Mouse (Mus musculus): Measurements from ENCODE around the gene Inca1. TPM values are rescaled to one million over a fixed set of nuclear protein-coding genes. Genes with fewer than 3 reads are reported as not detected.

Inca1 gene
- polyA plus RNA-seq, 1 experiment from 2014 or later, result 1.5 TPM

DNA sequence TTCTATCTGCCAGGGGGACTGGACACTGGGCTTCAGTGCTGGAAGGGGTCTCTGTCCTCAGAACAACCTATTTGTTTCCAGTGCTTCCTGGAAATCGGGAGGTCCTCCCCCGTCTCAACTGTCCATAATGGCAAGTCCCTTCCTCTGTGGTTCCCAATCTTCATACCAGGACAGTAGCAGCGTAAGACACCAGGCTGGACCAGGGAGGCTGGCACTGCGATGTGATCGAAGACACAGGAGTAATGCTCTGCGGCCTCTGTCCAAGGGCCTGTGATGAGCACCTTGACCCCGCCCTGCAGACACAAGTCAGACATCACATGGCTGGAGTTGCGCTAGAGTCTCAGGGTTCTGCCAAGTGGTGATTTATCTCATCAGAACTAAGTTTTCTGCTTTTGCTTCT is 20.6 kb downstream of the Inca1 start:
- H3K36me3 ChIP-seq, result peaks cover 60% of the 10 kb centered on the region
- peaks cover 16% of the 10 kb centered on the region for H3K4me1 ChIP-seq
- no peak overlapping the region for H3K4me3 ChIP-seq
- no peak overlapping the region for H3K27ac ChIP-seq (replicated peaks)
- WGBS, result 97% methylated on average over 8 of the region's 8 CpGs
- H3K27me3 ChIP-seq, result no peaks in the 10 kb centered on the region
- no peak for ATAC-seq (replicated peaks)
- H3K9ac ChIP-seq (replicated peaks), result no peak overlapping the region
- no peaks in the 10 kb centered on the region for H3K9me3 ChIP-seq
- H3K4me2 ChIP-seq (replicated peaks), result no peak overlapping the region

DNA sequence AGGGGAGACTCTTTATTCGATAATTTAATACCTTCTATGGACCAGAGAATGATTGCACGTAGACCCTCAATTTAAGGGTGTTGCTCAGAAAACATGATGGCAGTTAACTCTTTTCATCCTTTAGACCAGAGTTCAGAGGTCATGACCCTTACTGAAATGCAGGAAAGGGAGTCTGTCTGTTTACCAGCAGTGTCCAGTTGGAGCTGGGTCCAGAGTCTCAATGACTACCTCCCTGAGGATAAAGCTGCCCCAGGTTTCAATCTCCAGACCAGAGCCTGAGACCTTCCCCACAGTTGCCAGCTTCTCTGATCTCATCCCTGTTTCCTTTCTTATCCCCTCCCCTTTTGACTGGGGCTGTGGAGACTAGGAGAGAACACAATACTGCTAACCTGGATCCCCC is 21.4 kb downstream of the Inca1 start:
- Histone ChIP-seq H3K4me1 (peaks cover 16% of the 10 kb centered on the region), H3K27me3 (no peaks in the 10 kb centered on the region), H3K36me3 (peaks cover 60% of the 10 kb centered on the region), H3K4me3 (no peak overlapping the region), H3K4me2 (replicated peaks) (no peak overlapping the region), H3K9me3 (no peaks in the 10 kb centered on the region), H3K27ac (replicated peaks) (no peak overlapping the region), H3K9ac (replicated peaks) (no peak overlapping the region)
- ATAC-seq (replicated peaks), result no peak
- WGBS, result 88% methylated on average over 2 of the region's 2 CpGs

- Histone ChIP-seq H3K4me3 (no peak overlapping the region), H3K9me3 (no peaks in the 10 kb centered on the region), H3K9ac (replicated peaks) (no peak overlapping the region), H3K4me1 (peaks cover 16% of the 10 kb centered on the region), H3K4me2 (replicated peaks) (no peak overlapping the region), H3K27me3 (no peaks in the 10 kb centered on the region), H3K36me3 (peaks cover 56% of the 10 kb centered on the region), H3K27ac (replicated peaks) (no peak overlapping the region)
- ATAC-seq (replicated peaks), result no peak
- WGBS, result 82% methylated on average over 9 of the region's 9 CpGs
These were observed 21.9 kb downstream of the Inca1 start for GRCm38 (mm10) chr11:70678092-70678491.

DNA sequence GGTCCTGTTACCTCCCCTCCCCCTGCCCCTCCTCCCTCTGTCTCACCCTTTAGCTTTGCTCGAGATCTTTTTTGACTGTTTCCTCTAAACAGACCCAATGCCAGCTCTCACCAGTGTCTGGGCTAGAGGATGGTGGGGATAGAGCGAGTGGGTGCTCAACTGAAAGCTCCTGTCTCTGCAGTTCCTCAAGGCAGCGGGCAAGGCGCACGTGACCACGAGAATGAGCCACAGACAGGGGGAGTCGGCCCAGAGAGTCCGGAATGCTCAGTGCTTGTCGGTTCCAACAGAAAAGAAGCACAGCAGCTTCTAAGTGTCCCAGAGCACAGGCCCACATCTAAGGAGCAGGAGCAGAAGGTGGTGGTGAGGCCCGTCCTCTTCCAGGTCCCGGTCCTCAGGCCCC is 25.5 kb downstream of the Inca1 start:
- Histone ChIP-seq H3K4me1 (peaks cover 16% of the 10 kb centered on the region), H3K9me3 (no peaks in the 10 kb centered on the region), H3K4me3 (no peak overlapping the region), H3K9ac (replicated peaks) (no peak overlapping the region), H3K27ac (replicated peaks) (no peak overlapping the region), H3K36me3 (peaks cover 46% of the 10 kb centered on the region), H3K4me2 (replicated peaks) (no peak overlapping the region), H3K27me3 (no peaks in the 10 kb centered on the region)
- 68% methylated on average over 11 of the region's 11 CpGs for WGBS
- ATAC-seq (replicated peaks), result no peak

GRCm38 (mm10) chr11:70674014-70674413 is 25.9 kb downstream of the Inca1 start:
- H3K9ac ChIP-seq (replicated peaks), result no peak overlapping the region
- H3K9me3 ChIP-seq, result no peaks in the 10 kb centered on the region
- no peak overlapping the region for H3K27ac ChIP-seq (replicated peaks)
- H3K36me3 ChIP-seq, result peaks cover 43% of the 10 kb centered on the region
- WGBS, result 57% methylated on average over 6 of the region's 6 CpGs
- no peak overlapping the region for H3K4me3 ChIP-seq
- no peak for ATAC-seq (replicated peaks)
- H3K4me2 ChIP-seq (replicated peaks), result no peak overlapping the region
- peaks cover 16% of the 10 kb centered on the region for H3K4me1 ChIP-seq
- no peaks in the 10 kb centered on the region for H3K27me3 ChIP-seq

DNA sequence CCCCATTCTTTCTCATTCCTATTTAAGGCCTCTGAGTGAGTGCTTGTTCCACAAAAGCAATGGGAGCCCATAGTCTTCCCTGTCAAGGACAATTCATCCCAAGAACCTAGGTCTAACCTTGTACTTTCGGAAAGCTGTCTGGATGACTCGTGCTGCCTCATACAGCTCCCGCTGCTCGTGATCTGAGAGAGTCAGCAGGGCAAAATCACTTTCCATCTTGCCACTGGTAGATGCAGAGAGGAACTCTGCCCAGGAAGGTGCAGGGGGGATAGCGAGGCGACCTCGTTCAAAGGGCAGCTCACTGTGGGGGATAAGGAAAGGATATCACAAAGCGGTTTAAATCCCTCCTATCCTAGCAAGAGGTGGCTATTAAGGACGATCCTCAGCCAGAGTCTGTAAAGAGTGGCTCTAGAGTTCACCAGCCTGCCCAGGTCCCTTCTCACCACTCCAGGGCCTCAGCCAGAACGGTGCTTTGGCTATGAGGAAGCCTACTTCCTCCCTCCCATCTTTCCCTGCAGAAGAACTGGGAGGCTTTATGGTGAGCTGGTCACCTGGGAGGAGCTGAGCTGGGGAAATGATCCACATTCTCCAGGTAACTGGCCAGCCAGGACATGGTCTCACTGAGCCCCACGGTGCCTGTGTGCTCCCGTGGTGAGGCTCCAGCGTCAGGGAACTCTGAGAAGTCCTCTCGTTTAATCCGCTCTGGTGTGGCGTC is 28.5 kb downstream of the Inca1 start:
- Histone ChIP-seq H3K9me3 (no peaks in the 10 kb centered on the region), H3K4me1 (peaks cover 29% of the 10 kb centered on the region), H3K27me3 (no peaks in the 10 kb centered on the region), H3K36me3 (peaks cover 30% of the 10 kb centered on the region), H3K9ac (replicated peaks) (no peak overlapping the region), H3K4me3 (no peak overlapping the region; the same call in 1 of the 2 replicates), H3K4me2 (replicated peaks) (no peak overlapping the region; the same call in 1 of the 2 replicates), H3K27ac (replicated peaks) (no peak overlapping the region)
- no peak for ATAC-seq (replicated peaks)
- 80% methylated on average over 16 of the region's 16 CpGs for WGBS

DNA sequence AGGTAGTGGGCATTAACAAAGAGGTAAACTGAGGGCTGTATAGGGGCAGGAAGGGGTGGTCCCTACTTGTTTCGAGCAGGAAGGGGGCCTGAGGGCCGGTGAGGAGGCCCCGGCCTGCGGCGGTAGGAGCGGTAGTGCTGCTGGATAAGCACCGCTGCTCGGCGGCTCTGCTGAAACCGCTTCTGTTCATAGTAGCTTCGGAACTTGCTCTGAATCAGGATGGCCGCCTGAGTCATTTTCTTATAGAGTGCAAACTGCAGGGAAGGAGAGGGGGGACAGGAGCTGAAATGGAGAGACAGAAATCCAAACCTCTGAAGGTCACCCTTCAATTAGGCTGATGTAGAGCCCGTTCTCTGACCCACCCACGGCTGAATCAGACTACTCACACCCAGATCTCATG is 29.5 kb downstream of the Inca1 start:
- Histone ChIP-seq H3K9ac (replicated peaks) (peak overlapping the region; percentile 70), H3K27me3 (no peaks in the 10 kb centered on the region), H3K36me3 (peaks cover 21% of the 10 kb centered on the region), H3K27ac (replicated peaks) (peak overlapping the region; percentile 99), H3K4me1 (peaks cover 29% of the 10 kb centered on the region), H3K9me3 (no peaks in the 10 kb centered on the region), H3K4me2 (replicated peaks) (peak overlapping the region; percentile 72), H3K4me3 (peak overlapping the region; percentile 59)
- no peak for ATAC-seq (replicated peaks)
- WGBS, result 35% methylated on average over 14 of the region's 14 CpGs

GRCm38 (mm10) chr11:70669582-70670345 is 30.2 kb downstream of the Inca1 start:
- Histone ChIP-seq H3K9ac (replicated peaks) (peak overlapping the region; percentile 70), H3K4me3 (peak overlapping the region; percentile 59), H3K27me3 (no peaks in the 10 kb centered on the region), H3K4me2 (replicated peaks) (peak overlapping the region; percentile 72), H3K9me3 (no peaks in the 10 kb centered on the region), H3K36me3 (peaks cover 20% of the 10 kb centered on the region), H3K27ac (replicated peaks) (peak overlapping the region; percentile 99), H3K4me1 (peaks cover 29% of the 10 kb centered on the region)
- WGBS, result under 1% methylated on average over 31 of the region's 31 CpGs
- ATAC-seq (replicated peaks), result peak; percentile 39

- under 1% methylated on average over 44 of the region's 44 CpGs for WGBS
- peaks cover 29% of the 10 kb centered on the region for H3K4me1 ChIP-seq
- H3K9ac ChIP-seq (replicated peaks), result peak within 1 kb of the TSS; percentile 70
- peaks cover 25% of the 10 kb centered on the region for H3K36me3 ChIP-seq
- peak; percentile 97 for ATAC-seq (replicated peaks)
- H3K9me3 ChIP-seq, result no peaks in the 10 kb centered on the region
- peak within 1 kb of the TSS; percentile 99 for H3K27ac ChIP-seq (replicated peaks)
- peak within 1 kb of the TSS; percentile 59 for H3K4me3 ChIP-seq
- peak within 1 kb of the TSS; percentile 94 for H3K4me2 ChIP-seq (replicated peaks)
- no peaks in the 10 kb centered on the region for H3K27me3 ChIP-seq
These were observed 31.0 kb downstream of the Inca1 start, which contains the start of gene Spag7 for GRCm38 (mm10) chr11:70668771-70669505. TSS of gene Spag7 (minus strand) at chr11:70669416.

DNA sequence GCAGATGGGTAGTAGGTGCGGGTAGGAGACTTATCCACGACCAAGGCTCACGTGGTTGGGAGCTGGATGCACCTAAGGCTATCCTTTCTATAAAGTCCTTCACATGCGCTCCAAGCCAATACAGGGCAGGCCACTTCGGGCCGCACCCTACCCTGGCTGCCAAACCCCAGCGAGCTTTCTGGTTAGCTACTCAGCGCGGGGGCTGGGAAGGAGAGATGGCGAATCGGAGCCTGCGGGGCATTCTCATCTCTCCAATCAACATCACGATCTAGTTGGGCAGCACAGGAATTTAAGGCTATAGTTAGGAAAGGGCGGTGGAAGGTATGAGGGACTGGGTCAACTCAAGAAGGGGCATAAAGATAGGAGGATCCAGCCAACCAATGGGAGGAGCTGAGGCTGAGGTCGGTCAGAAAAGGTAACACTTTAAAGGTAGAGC is 31.6 kb downstream of the Inca1 start:
- peaks cover 25% of the 10 kb centered on the region for H3K36me3 ChIP-seq
- WGBS, result under 1% methylated on average over 15 of the region's 15 CpGs
- peaks cover 29% of the 10 kb centered on the region for H3K4me1 ChIP-seq
- no peak; the same call in 1 of the 2 replicates for ATAC-seq (replicated peaks)
- H3K27me3 ChIP-seq, result no peaks in the 10 kb centered on the region
- H3K27ac ChIP-seq (replicated peaks), result peak overlapping the region; percentile 99
- peak overlapping the region; percentile 60 for H3K9ac ChIP-seq (replicated peaks)
- H3K9me3 ChIP-seq, result no peaks in the 10 kb centered on the region
- H3K4me3 ChIP-seq, result peak overlapping the region; percentile 59
- H3K4me2 ChIP-seq (replicated peaks), result peak overlapping the region; percentile 94

GRCm38 (mm10) chr11:70667271-70668150 is 32.4 kb downstream of the Inca1 start:
- ATAC-seq (replicated peaks), result no peak
- Histone ChIP-seq H3K9ac (replicated peaks) (peak overlapping the region; percentile 60), H3K36me3 (peaks cover 33% of the 10 kb centered on the region), H3K4me1 (peaks cover 29% of the 10 kb centered on the region), H3K9me3 (no peaks in the 10 kb centered on the region), H3K4me3 (peak overlapping the region; percentile 59), H3K27me3 (no peaks in the 10 kb centered on the region), H3K27ac (replicated peaks) (peak overlapping the region; percentile 99), H3K4me2 (replicated peaks) (peak overlapping the region; percentile 94)
- 75% methylated on average over 14 of the region's 14 CpGs for WGBS

Data from forebrain, embryonic 15.5 days (tissue).